Mouse (Mus musculus) MEL (cell line): Measurements from ENCODE around the gene Fpr2.

Experiments used
- CTCF ChIP-seq, 3 experiments: IDR thresholded peaks in 2 of 3; conservative IDR thresholded peaks in 1 of 3; 2 replicates each; pipeline ENCODE4 v1.5.1; 2011 to 2012; ENCODE audit warnings: low read length in 3 of 3, low read depth in 2 of 3, mild to moderate bottlenecking in 2 of 3, improper control_type of control experiment in 1 of 3, inconsistent platforms in 1 of 3, mixed read lengths in 1 of 3, moderate library complexity in 1 of 3; ENCODE audit not compliant: control insufficient read depth in 1 of 3, insufficient read depth in 1 of 3, poor library complexity in 1 of 3, severe bottlenecking in 1 of 3
- MAZ ChIP-seq: IDR thresholded peaks from 2 replicates; pipeline ENCODE4 v1.6.1; 2012; ENCODE audit warnings: low read depth, mild to moderate bottlenecking, inconsistent platforms, low read length, improper control_type of control experiment
- ZC3H11A ChIP-seq: IDR thresholded peaks from 2 replicates; pipeline ENCODE4 v1.6.1; 2012; ENCODE audit warnings: low read depth, mild to moderate bottlenecking, inconsistent platforms, low read length, improper control_type of control experiment
- ZNF384 ChIP-seq: IDR thresholded peaks from 2 replicates; pipeline ENCODE4 v1.6.1; 2012; ENCODE audit warnings: low read depth, mild to moderate bottlenecking, inconsistent platforms, low read length, improper control_type of control experiment

DNA sequence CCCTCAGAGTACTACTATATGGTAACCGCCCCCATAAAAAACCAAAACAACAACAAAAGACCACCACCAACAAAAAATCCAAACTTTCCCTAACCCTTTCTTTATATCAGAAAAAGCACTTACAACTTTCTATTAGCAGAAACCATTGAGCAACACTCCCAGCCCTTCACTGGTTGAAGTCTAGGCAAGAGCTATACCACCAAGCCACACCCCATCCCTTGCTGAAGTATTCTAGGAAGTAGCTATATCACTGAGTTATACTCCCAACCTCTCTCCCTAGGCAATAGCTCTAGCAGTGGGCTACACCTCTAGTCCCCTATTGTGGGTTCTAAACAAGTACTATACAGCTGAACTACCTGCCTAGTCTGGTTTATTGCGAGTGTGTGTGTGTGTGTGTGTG lies 48.3 kb upstream of the Fpr2 start:
- TF ChIP-seq ZNF384 (no peak), ZC3H11A (no peak), MAZ (no peak), CTCF (IDR thresholded peaks at IDR 0.05 in 2 of 3, conservative IDR thresholded peaks at IDR 0.05 in 1 of 3; ENCODE audit: control insufficient read depth in 1 of 3, insufficient read depth in 1 of 3, low read depth in 2 of 3, low read length in 3 of 3, poor library complexity in 1 of 3, severe bottlenecking in 1 of 3) (no peak)
